Mouse (Mus musculus) E14TG2a.4 (cell line): ENCODE results near the gene Ccdc59.

Experiments
- CTCF ChIP-seq: conservative IDR thresholded peaks from 2 replicates; pipeline ENCODE4 v1.5.1; 2014; ENCODE audit warnings: low read length
- NANOG ChIP-seq: IDR thresholded peaks from 2 replicates; pipeline ENCODE4 v1.6.1; 2014; ENCODE audit warnings: borderline replicate concordance, low read length, mixed read lengths
- POU5F1 ChIP-seq: IDR thresholded peaks from 2 replicates; pipeline ENCODE4 v1.6.1; 2014; ENCODE audit warnings: low read length, borderline replicate concordance

GRCm38 (mm10) chr10:105806259-105807010 lies 34.4 kb upstream of the Ccdc59 start:
- TF ChIP-seq CTCF, result no peak
- no peak for TF ChIP-seq POU5F1
- TF ChIP-seq NANOG, result no peak
